Mouse (Mus musculus) kidney, adult 2 months (tissue): ENCODE measurements around the gene Slc34a2.

Experiments used
- CTCF ChIP-seq: fragments of 200-500 bp; conservative IDR thresholded peaks from 2 replicates; pipeline ENCODE4 v1.5.1; 2011; ENCODE audit warnings: low read depth, mild to moderate bottlenecking, control low read depth, low read length, moderate library complexity, mixed read lengths; ENCODE audit not compliant: insufficient read depth, insufficient read length
- POLR2A ChIP-seq: fragments of 200-500 bp; IDR thresholded peaks from one replicate; pipeline ENCODE4 v1.6.1; 2011; ENCODE audit warnings: low read depth, low read length, control low read depth

DNA sequence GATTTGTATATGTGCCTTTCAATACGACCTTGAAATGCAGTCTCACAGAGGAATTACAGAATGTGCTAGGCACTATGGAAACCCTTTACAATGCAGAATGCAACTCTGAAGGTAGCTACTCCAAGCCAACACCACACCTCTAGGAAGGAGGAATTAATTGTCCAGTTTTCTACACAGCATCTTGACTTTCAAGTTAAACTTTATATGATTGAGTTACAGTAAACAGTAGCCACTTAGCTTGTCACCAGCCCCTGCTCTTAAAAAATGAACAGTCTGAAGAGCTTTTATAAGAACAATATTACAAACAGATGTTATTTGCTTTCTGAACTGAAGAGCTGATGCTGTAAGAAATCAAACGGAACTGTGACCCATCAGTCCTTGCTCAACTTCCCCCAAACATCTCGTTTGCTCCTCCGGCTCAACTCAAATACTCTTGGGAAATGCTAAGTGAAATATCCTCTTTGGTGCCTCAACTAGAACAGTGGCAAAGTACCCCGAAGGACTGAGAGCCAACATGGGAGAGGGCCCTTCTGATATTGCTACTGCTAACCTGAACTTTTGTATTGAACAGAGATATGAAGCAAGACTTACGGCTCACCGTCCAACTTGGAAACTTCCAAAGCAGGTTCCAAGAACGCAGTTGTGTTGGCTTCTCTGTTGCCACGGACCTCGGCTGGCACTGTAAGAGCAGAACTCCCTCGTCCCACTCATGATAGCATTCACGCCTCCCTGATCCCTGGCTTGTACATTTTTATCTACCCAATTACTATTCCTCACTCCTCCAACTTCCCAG lies 44.2 kb upstream of the Slc34a2 start:
- TF ChIP-seq CTCF, result no peak
- no peak for TF ChIP-seq POLR2A
